Mouse (Mus musculus) MEL (cell line): ENCODE data around the gene Fkbp10. TPM values are rescaled to one million over a fixed set of nuclear protein-coding genes. Genes with fewer than 3 reads are reported as not detected.

Source experiments
- DNase-seq: peaks from one replicate; pipeline ENCODE4 v3.0.0; 2011; ENCODE audit warnings: low read depth, low spot score
- H3K27ac ChIP-seq: 2 replicates; pipeline ENCODE4 v1.5.1; 2012; ENCODE audit warnings: low read depth, mild to moderate bottlenecking, control low read depth, low read length, moderate library complexity; ENCODE audit not compliant: control insufficient read depth
- H3K27me3 ChIP-seq, 2 experiments: fragments of 150-350 bp in 1 of 2; sonication (generic) in 1 of 2; 2 replicates each; pipeline ENCODE4 v1.6.1; 2012; ENCODE audit warnings: low read length in 2 of 2, mild to moderate bottlenecking in 2 of 2, improper control_type of control experiment in 1 of 2, moderate library complexity in 1 of 2; ENCODE audit not compliant: insufficient read depth in 2 of 2, control insufficient read depth in 1 of 2
- H3K36me3 ChIP-seq, 2 experiments: 2 replicates each; pipeline ENCODE4 v1.6.1; 2012 to 2014; ENCODE audit warnings: low read length in 2 of 2, improper control_type of control experiment in 1 of 2, inconsistent platforms in 1 of 2, mild to moderate bottlenecking in 1 of 2; ENCODE audit not compliant: insufficient read depth in 2 of 2, control insufficient read depth in 1 of 2
- H3K4me1 ChIP-seq, 2 experiments: fragments of 150-350 bp in 1 of 2; sonication (generic) in 1 of 2; 2 replicates each; pipeline ENCODE4 v1.6.1; 2012; ENCODE audit warnings: low read length in 2 of 2, improper control_type of control experiment in 1 of 2, mild to moderate bottlenecking in 1 of 2; ENCODE audit not compliant: insufficient read depth in 2 of 2, control insufficient read depth in 1 of 2
- H3K4me3 ChIP-seq, 2 experiments: fragments of 150-350 bp in 1 of 2; sonication (generic) in 1 of 2; 2 replicates each; pipeline ENCODE4 v1.5.1; 2012; ENCODE audit warnings: low read depth in 2 of 2, low read length in 2 of 2, mild to moderate bottlenecking in 2 of 2, moderate library complexity in 2 of 2, control low read depth in 1 of 2, improper control_type of control experiment in 1 of 2; ENCODE audit not compliant: control insufficient read depth in 1 of 2, insufficient read depth in 1 of 2
- H3K79me2 ChIP-seq: 2 replicates; pipeline ENCODE4 v1.6.1; 2012; ENCODE audit warnings: mild to moderate bottlenecking, low read length, moderate library complexity; ENCODE audit not compliant: control insufficient read depth, poor library complexity, insufficient read depth
- H3K9ac ChIP-seq: 2 replicates; pipeline ENCODE4 v1.6.1; 2012; ENCODE audit warnings: low read depth, mild to moderate bottlenecking, control low read depth, low read length, moderate library complexity; ENCODE audit not compliant: control insufficient read depth, poor library complexity, severe bottlenecking
- H3K9me3 ChIP-seq: fragments of 150-350 bp; sonication (generic); replicated peaks from 2 replicates; pipeline ENCODE4 v1.6.1; 2012; ENCODE audit warnings: mild to moderate bottlenecking, low read length, improper control_type of control experiment, moderate library complexity; ENCODE audit not compliant: insufficient read depth
- CHD1 ChIP-seq: IDR thresholded peaks from 2 replicates; pipeline ENCODE4 v1.6.1; 2012; ENCODE audit warnings: low read depth, mild to moderate bottlenecking, inconsistent platforms, low read length, improper control_type of control experiment
- ELF1 ChIP-seq: IDR thresholded peaks from 2 replicates; pipeline ENCODE4 v1.6.1; 2014; ENCODE audit warnings: low read depth, mild to moderate bottlenecking, inconsistent platforms, low read length, improper control_type of control experiment, moderate library complexity
- ETS1 ChIP-seq: IDR thresholded peaks from 2 replicates; pipeline ENCODE4 v1.6.1; 2012; ENCODE audit warnings: low read depth, mild to moderate bottlenecking, inconsistent platforms, low read length, improper control_type of control experiment, moderate library complexity
- GATA1 ChIP-seq: IDR thresholded peaks from 2 replicates; pipeline ENCODE4 v1.6.1; 2011; ENCODE audit warnings: low read depth, low read length, improper control_type of control experiment
- JUND ChIP-seq: IDR thresholded peaks from 2 replicates; pipeline ENCODE4 v1.6.1; 2011; ENCODE audit warnings: low read depth, mild to moderate bottlenecking, improper control_type of control experiment, low read length
- KAT2A ChIP-seq: conservative IDR thresholded peaks from 2 replicates; pipeline ENCODE4 v1.6.1; 2012; ENCODE audit warnings: low read depth, low read length, improper control_type of control experiment, inconsistent platforms
- MAZ ChIP-seq: IDR thresholded peaks from 2 replicates; pipeline ENCODE4 v1.6.1; 2012; ENCODE audit warnings: low read depth, mild to moderate bottlenecking, inconsistent platforms, low read length, improper control_type of control experiment
- NELFE ChIP-seq: IDR thresholded peaks from 2 replicates; pipeline ENCODE4 v1.6.1; 2011; ENCODE audit warnings: low read depth, low read length, improper control_type of control experiment
- POLR2AphosphoS2 ChIP-seq: IDR thresholded peaks from 2 replicates; pipeline ENCODE4 v1.6.1; 2011; ENCODE audit warnings: low read length, improper control_type of control experiment
- POLR2AphosphoS5 ChIP-seq: IDR thresholded peaks from 2 replicates; pipeline ENCODE4 v1.6.1; 2012; ENCODE audit warnings: low read depth, borderline replicate concordance, mild to moderate bottlenecking, inconsistent platforms, low read length, moderate library complexity, mixed read lengths
- RCOR1 ChIP-seq: IDR thresholded peaks from 2 replicates; pipeline ENCODE4 v1.6.1; 2012; ENCODE audit warnings: low read depth, mild to moderate bottlenecking, inconsistent platforms, low read length, improper control_type of control experiment
- SIN3A ChIP-seq: IDR thresholded peaks from 2 replicates; pipeline ENCODE4 v1.6.1; 2012; ENCODE audit warnings: low read length, improper control_type of control experiment, inconsistent platforms
- SMC3 ChIP-seq: IDR thresholded peaks from 2 replicates; pipeline ENCODE4 v1.6.1; 2011; ENCODE audit warnings: low read depth, low read length, improper control_type of control experiment
- TBP ChIP-seq: IDR thresholded peaks from 2 replicates; pipeline ENCODE4 v1.8.0; 2011; ENCODE audit warnings: low read depth, low read length, improper control_type of control experiment
- TCF12 ChIP-seq: IDR thresholded peaks from 2 replicates; pipeline ENCODE4 v1.6.1; 2014; ENCODE audit warnings: low read depth, mild to moderate bottlenecking, inconsistent platforms, low read length, improper control_type of control experiment, moderate library complexity
- USF1 ChIP-seq: IDR thresholded peaks from 2 replicates; pipeline ENCODE4 v1.6.1; 2014; ENCODE audit warnings: low read depth, mild to moderate bottlenecking, inconsistent platforms, low read length, improper control_type of control experiment, moderate library complexity
- ZC3H11A ChIP-seq: IDR thresholded peaks from 2 replicates; pipeline ENCODE4 v1.6.1; 2012; ENCODE audit warnings: low read depth, mild to moderate bottlenecking, inconsistent platforms, low read length, improper control_type of control experiment
- ZKSCAN1 ChIP-seq: IDR thresholded peaks from 2 replicates; pipeline ENCODE4 v1.6.1; 2012; ENCODE audit warnings: low read depth, mild to moderate bottlenecking, inconsistent platforms, low read length, improper control_type of control experiment, moderate library complexity
- ZMIZ1 ChIP-seq: IDR thresholded peaks from 2 replicates; pipeline ENCODE4 v1.6.1; 2012; ENCODE audit warnings: low read depth, mild to moderate bottlenecking, inconsistent platforms, low read length, improper control_type of control experiment, moderate library complexity
- polyA plus RNA-seq, 2 experiments: library from polyadenylated mRNA; stranded (reverse) in 1 of 2; unstranded in 1 of 2; fragments of >175 nt in 1 of 2; fragments of >200 nt in 1 of 2; gene quantifications; 2 replicates each; pipeline versions ENCODE4 v1.2.1 to v1.2.4; 2012; ENCODE audit warnings: low replicate concordance in 2 of 2, low read depth in 1 of 2; ENCODE audit not compliant: insufficient read length in 2 of 2, insufficient read depth in 1 of 2, missing spikeins in 1 of 2
- total RNA-seq: library from RNA; depleted of rRNA; stranded (reverse); fragments of 300-350 nt; gene quantifications from 2 replicates; pipeline ENCODE4 v1.2.3, GENCODE M21; 2012

Gene Fkbp10
- total and polyA plus RNA-seq, 3 experiments, result 0.19 to 0.28 TPM; not detected in 1

DNA sequence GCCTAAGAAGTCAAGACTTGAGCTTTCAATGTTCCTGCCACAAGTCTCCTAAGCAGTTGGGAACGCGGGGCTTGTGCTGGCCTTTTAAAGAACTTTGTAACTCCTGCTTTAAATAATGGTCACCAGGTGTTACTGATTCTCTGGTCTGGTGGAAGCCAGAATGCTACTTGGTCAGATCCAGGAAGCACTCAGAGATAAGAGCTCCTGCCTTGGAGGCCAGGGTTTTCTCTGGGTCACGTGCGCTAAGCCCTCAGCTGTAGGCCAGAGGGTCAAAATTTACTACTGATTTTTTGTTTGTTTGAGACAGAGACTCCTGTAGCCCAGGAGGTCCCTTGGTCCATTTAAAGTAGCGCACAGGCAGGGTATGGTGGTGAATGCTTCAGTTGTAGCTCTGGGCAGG is 16.5 kb downstream of the Fkbp10 start:
- Histone ChIP-seq H3K36me3 (no peaks in the 10 kb centered on the region), H3K9me3 (no peaks in the 10 kb centered on the region), H3K4me3 (no peak overlapping the region), H3K79me2 (no peaks in the 10 kb centered on the region), H3K9ac (no peak overlapping the region), H3K27ac (no peak overlapping the region), H3K4me1 (no peaks in the 10 kb centered on the region), H3K27me3 (no peaks in the 10 kb centered on the region)
- TF ChIP-seq SMC3 (no peak), NELFE (no peak), USF1 (no peak), SIN3A (no peak), GATA1 (no peak), ETS1 (no peak), RCOR1 (no peak)
- no peak for DNase-seq

DNA sequence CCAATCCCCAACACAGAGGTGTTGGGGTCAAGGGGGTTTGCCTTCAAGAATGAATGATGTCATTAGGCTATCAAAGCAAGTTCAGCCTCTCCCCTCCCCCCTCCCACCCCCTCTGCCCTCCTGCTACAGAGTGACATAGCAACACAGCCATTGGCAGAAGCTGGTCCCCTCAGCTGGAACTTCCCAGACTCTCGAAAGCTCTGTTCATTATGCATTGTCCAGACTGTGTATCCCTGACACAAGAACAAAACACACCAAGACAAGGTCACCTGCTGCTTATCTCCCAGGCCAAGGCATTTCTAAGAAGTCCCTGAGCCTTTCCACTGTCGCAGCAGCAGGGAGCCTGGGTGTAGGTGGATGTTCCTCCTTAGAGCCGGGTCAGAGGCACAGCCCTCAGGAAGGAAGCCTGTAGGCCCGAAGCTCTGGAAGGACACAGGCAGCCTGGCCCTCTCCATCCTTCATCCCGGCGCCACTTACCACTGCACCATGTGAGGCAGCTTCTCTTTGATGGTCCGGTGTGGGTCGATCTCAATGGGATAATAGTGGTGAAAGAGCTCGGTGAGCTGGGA is 20.3 kb downstream of the Fkbp10 start:
- TF ChIP-seq ZC3H11A, result no peak
- TF ChIP-seq RCOR1, result no peak
- no peak for TF ChIP-seq KAT2A
- no peak for TF ChIP-seq TCF12
- no peak for TF ChIP-seq SIN3A
- no peak for TF ChIP-seq MAZ
- TF ChIP-seq ELF1, result no peak
- TF ChIP-seq POLR2AphosphoS2, result no peak
- no peak for TF ChIP-seq TBP
- TF ChIP-seq ZMIZ1, result no peak
- TF ChIP-seq JUND, result no peak
- no peak for TF ChIP-seq ZKSCAN1
- no peak for TF ChIP-seq POLR2AphosphoS5
- TF ChIP-seq CHD1, result no peak
- peaks cover 4% of the 10 kb centered on the region; the same call in 1 of the 2 replicates for H3K79me2 ChIP-seq
- no peak overlapping the region for H3K9ac ChIP-seq
- peaks cover 2 to 9% of the 10 kb centered on the region in 2 experiments; a peak in 3 of 4 replicates for H3K4me1 ChIP-seq
- no peak overlapping the region for H3K4me3 ChIP-seq
- H3K36me3 ChIP-seq, result peaks cover 0 to 9% of the 10 kb centered on the region in 2 experiments; a peak in 2 of 4 replicates
- DNase-seq, result no peak
- H3K27me3 ChIP-seq, result no peaks in the 10 kb centered on the region
- H3K27ac ChIP-seq, result no peak overlapping the region
- no peaks in the 10 kb centered on the region for H3K9me3 ChIP-seq
